Comparison of ENCODE assay signal across 8 mouse cellular contexts in genomic region chr7:140057413-140058407, GRCm38 (mm10). TPM values are rescaled to one million over a fixed set of nuclear protein-coding genes. Genes with fewer than 3 reads are reported as not detected.
DNase-seq lines count a peak whose midpoint lies in the region; ATAC-seq lines count a peak whose summit lies in the region.

No protein-coding gene starts in this region.

- peak overlapping the region; percentile 49 for H3K4me3 ChIP-seq in lung, embryonic 16.5 days (ENCODE audit: low read length)
- H3K4me3 ChIP-seq in embryonic facial prominence, embryonic 12.5 days: peak overlapping the region; percentile 47
- peak overlapping the region; percentile 57 for H3K4me3 ChIP-seq in hindbrain, embryonic 16.5 days (ENCODE audit: low read length)
- peak overlapping the region; percentile 41 for H3K4me3 ChIP-seq in stomach, embryonic 15.5 days (replicated peaks)

- 3% methylated on average over 53 of the region's 53 CpGs for WGBS in lung, embryonic 16.5 days
- WGBS in embryonic facial prominence, embryonic 12.5 days: 3% methylated on average over 53 of the region's 53 CpGs
- WGBS in hindbrain, embryonic 16.5 days: 2% methylated on average over 53 of the region's 53 CpGs
- 4% methylated on average over 53 of the region's 53 CpGs for WGBS in stomach, embryonic 15.5 days

- peak overlapping the region; percentile 76 for H3K4me2 ChIP-seq in lung, embryonic 16.5 days (ENCODE audit: low read depth, low read length)
- peak overlapping the region; percentile 93 for H3K4me2 ChIP-seq in embryonic facial prominence, embryonic 12.5 days (replicated peaks)
- H3K4me2 ChIP-seq in hindbrain, embryonic 16.5 days (ENCODE audit: low read length): peak overlapping the region; percentile 86
- peak overlapping the region; percentile 80 for H3K4me2 ChIP-seq in stomach, embryonic 15.5 days

- H3K27ac ChIP-seq in lung, embryonic 16.5 days (ENCODE audit: low read length): no peak overlapping the region
- H3K27ac ChIP-seq in embryonic facial prominence, embryonic 12.5 days: peak overlapping the region; percentile 60
- H3K27ac ChIP-seq in hindbrain, embryonic 16.5 days (ENCODE audit: low read depth, low read length): peak overlapping the region; percentile 81
- no peak overlapping the region for H3K27ac ChIP-seq in stomach, embryonic 15.5 days

- H3K9ac ChIP-seq in lung, embryonic 16.5 days (ENCODE audit: low read length): peak overlapping the region; percentile 61
- H3K9ac ChIP-seq in embryonic facial prominence, embryonic 12.5 days: peak overlapping the region; percentile 65
- H3K9ac ChIP-seq in hindbrain, embryonic 16.5 days (ENCODE audit: low read depth, low read length): peak overlapping the region; percentile 80
- no peak overlapping the region for H3K9ac ChIP-seq in stomach, embryonic 15.5 days

- H3K27me3 ChIP-seq in lung, embryonic 16.5 days (ENCODE audit: control insufficient read depth, insufficient read depth, low read depth, low read length): peaks cover 81% of the 10 kb centered on the region
- peaks cover 78% of the 10 kb centered on the region for H3K27me3 ChIP-seq in embryonic facial prominence, embryonic 12.5 days
- no peaks in the 10 kb centered on the region for H3K27me3 ChIP-seq in hindbrain, embryonic 16.5 days (replicated peaks; ENCODE audit: control insufficient read depth, insufficient read depth, low read length)
- H3K27me3 ChIP-seq in stomach, embryonic 15.5 days (replicated peaks): peaks cover 78% of the 10 kb centered on the region

- no peak for DNase-seq in lung, adult 18-20 months
- peak; percentile 48 for DNase-seq in lung, postnatal 10 days
- no peak for DNase-seq in right cerebral cortex, adult 18-20 months
- DNase-seq in gastrocnemius, postnatal 36 days: no peak

- intact Hi-C loops in gastrocnemius, postnatal 36 days (cut with DNase I): no loop called here

- peak; percentile 27; the same call in 1 of the 2 replicates for ATAC-seq in lung, embryonic 16.5 days (ENCODE audit: low read depth)
- ATAC-seq in embryonic facial prominence, embryonic 12.5 days (ENCODE audit: insufficient number of reproducible peaks, insufficient read depth, low FRiP score, low TSS enrichment): no peak
- ATAC-seq in hindbrain, embryonic 16.5 days: peak; percentile 73
- peak; percentile 53; the same call in 1 of the 2 replicates for ATAC-seq in stomach, embryonic 15.5 days (ENCODE audit: insufficient read depth, low FRiP score, low read depth)

- peaks cover 11% of the 10 kb centered on the region for H3K4me1 ChIP-seq in lung, embryonic 16.5 days (replicated peaks; ENCODE audit: control insufficient read depth, insufficient read depth, low read length)
- no peaks in the 10 kb centered on the region for H3K4me1 ChIP-seq in embryonic facial prominence, embryonic 12.5 days
- H3K4me1 ChIP-seq in hindbrain, embryonic 16.5 days (ENCODE audit: control insufficient read depth, insufficient read depth, low read depth, low read length): peaks cover 24% of the 10 kb centered on the region
- peaks cover 12% of the 10 kb centered on the region for H3K4me1 ChIP-seq in stomach, embryonic 15.5 days

- no peaks in the 10 kb centered on the region for H3K9me3 ChIP-seq in lung, embryonic 16.5 days (ENCODE audit: control insufficient read depth, low read length)
- H3K9me3 ChIP-seq in embryonic facial prominence, embryonic 12.5 days: no peaks in the 10 kb centered on the region
- no peaks in the 10 kb centered on the region for H3K9me3 ChIP-seq in hindbrain, embryonic 16.5 days (ENCODE audit: control insufficient read depth, low read length)
- no peaks in the 10 kb centered on the region for H3K9me3 ChIP-seq in stomach, embryonic 15.5 days

- no peaks in the 10 kb centered on the region for H3K36me3 ChIP-seq in lung, embryonic 16.5 days (ENCODE audit: control insufficient read depth, insufficient read depth, low read length)
- no peaks in the 10 kb centered on the region for H3K36me3 ChIP-seq in embryonic facial prominence, embryonic 12.5 days
- H3K36me3 ChIP-seq in hindbrain, embryonic 16.5 days (ENCODE audit: control insufficient read depth, insufficient read depth, low read length): no peaks in the 10 kb centered on the region
- no peaks in the 10 kb centered on the region for H3K36me3 ChIP-seq in stomach, embryonic 15.5 days

RNA-seq across cellular contexts. Expression of gene Msx3, which starts 8.8 kb away (rescaled TPM):
- not detected in 2 replicates for polyA plus RNA-seq in lung, embryonic 16.5 days (2015; fragmentation: Nextera tagmentation; extraction: Ambion mirVana)
- 0.47 and 0.59 TPM in 2 replicates for polyA plus RNA-seq in embryonic facial prominence, embryonic 12.5 days (2016; fragmentation: Nextera tagmentation; extraction: Ambion mirVana)
- polyA plus RNA-seq in hindbrain, embryonic 16.5 days (2015; fragmentation: Nextera tagmentation; extraction: Ambion mirVana): 4.1 and 6.9 TPM in 2 replicates
- not detected in 2 replicates for polyA plus RNA-seq in stomach, embryonic 15.5 days (2015; fragmentation: Nextera tagmentation; extraction: Ambion mirVana)
- not detected for total RNA-seq in gastrocnemius, postnatal 36 days (2021)

RNA-seq across cellular contexts. Expression of gene Tubgcp2, which starts 21.2 kb away (rescaled TPM):
- 50.5 and 50.6 TPM in 2 replicates for polyA plus RNA-seq in lung, embryonic 16.5 days (2015; fragmentation: Nextera tagmentation; extraction: Ambion mirVana)
- polyA plus RNA-seq in embryonic facial prominence, embryonic 12.5 days (2016; fragmentation: Nextera tagmentation; extraction: Ambion mirVana): 73.8 and 82.9 TPM in 2 replicates
- 57.2 and 59.6 TPM in 2 replicates for polyA plus RNA-seq in hindbrain, embryonic 16.5 days (2015; fragmentation: Nextera tagmentation; extraction: Ambion mirVana)
- 43.8 and 44.8 TPM in 2 replicates for polyA plus RNA-seq in stomach, embryonic 15.5 days (2015; fragmentation: Nextera tagmentation; extraction: Ambion mirVana)
- total RNA-seq in gastrocnemius, postnatal 36 days (2021): 10 to 100 TPM; 16.8 to 19.2 TPM

RNA-seq across cellular contexts. Expression of gene Zfp511, which starts 21.5 kb away (rescaled TPM):
- 39.8 and 41.8 TPM in 2 replicates for polyA plus RNA-seq in lung, embryonic 16.5 days (2015; fragmentation: Nextera tagmentation; extraction: Ambion mirVana)
- 37.9 and 39.6 TPM in 2 replicates for polyA plus RNA-seq in embryonic facial prominence, embryonic 12.5 days (2016; fragmentation: Nextera tagmentation; extraction: Ambion mirVana)
- 51.6 and 55.1 TPM in 2 replicates for polyA plus RNA-seq in hindbrain, embryonic 16.5 days (2015; fragmentation: Nextera tagmentation; extraction: Ambion mirVana)
- polyA plus RNA-seq in stomach, embryonic 15.5 days (2015; fragmentation: Nextera tagmentation; extraction: Ambion mirVana): 34.8 and 35.7 TPM in 2 replicates
- 1 to 10 TPM; 7.7 to 8.2 TPM for total RNA-seq in gastrocnemius, postnatal 36 days (2021)

RNA-seq across cellular contexts. Expression of gene Caly, which starts 24.6 kb away (rescaled TPM):
- 0.63 and 1.6 TPM in 2 replicates for polyA plus RNA-seq in lung, embryonic 16.5 days (2015; fragmentation: Nextera tagmentation; extraction: Ambion mirVana)
- polyA plus RNA-seq in embryonic facial prominence, embryonic 12.5 days (2016; fragmentation: Nextera tagmentation; extraction: Ambion mirVana): 2.6 and 2.7 TPM in 2 replicates
- 351 and 430 TPM in 2 replicates for polyA plus RNA-seq in hindbrain, embryonic 16.5 days (2015; fragmentation: Nextera tagmentation; extraction: Ambion mirVana)
- polyA plus RNA-seq in stomach, embryonic 15.5 days (2015; fragmentation: Nextera tagmentation; extraction: Ambion mirVana): 3.4 and 3.6 TPM in 2 replicates
- total RNA-seq in gastrocnemius, postnatal 36 days (2021): under 1 TPM in 1 of 2 experiments, not detected in 1; 0.33 TPM

RNA-seq across cellular contexts. Expression of gene Prap1, which starts 35.5 kb away (rescaled TPM):
- polyA plus RNA-seq in lung, embryonic 16.5 days (2015; fragmentation: Nextera tagmentation; extraction: Ambion mirVana): 0.49 TPM in 1 of 2 replicates, not detected in the other
- polyA plus RNA-seq in embryonic facial prominence, embryonic 12.5 days (2016; fragmentation: Nextera tagmentation; extraction: Ambion mirVana): not detected in 2 replicates
- not detected in 2 replicates for polyA plus RNA-seq in hindbrain, embryonic 16.5 days (2015; fragmentation: Nextera tagmentation; extraction: Ambion mirVana)
- 165 and 169 TPM in 2 replicates for polyA plus RNA-seq in stomach, embryonic 15.5 days (2015; fragmentation: Nextera tagmentation; extraction: Ambion mirVana)
- total RNA-seq in gastrocnemius, postnatal 36 days (2021): not detected

Comparison
In these comparisons a context has a peak if more than half of its experiments do, and no peak if none do; other contexts are left out.
1. H3K27ac ChIP-seq: peak in embryonic facial prominence, embryonic 12.5 days (single experiment) and hindbrain, embryonic 16.5 days (single experiment); none in lung, embryonic 16.5 days (single experiment) and stomach, embryonic 15.5 days (single experiment).
2. Peak in every context shown above with its lines, with median percentiles within 50 percentile points of each other: H3K4me2 ChIP-seq and H3K4me3 ChIP-seq.